24 mouse cellular contexts compared by ENCODE assay signal in genomic region chr2:65679621-65680020, GRCm38 (mm10). TPM values are rescaled to one million over a fixed set of nuclear protein-coding genes. Genes with fewer than 3 reads are reported as not detected.
A peak's percentile ranks its signal among the peaks of the same experiment; 100 is the strongest.
DNase-seq lines count a peak whose midpoint lies in the region; ATAC-seq and TF ChIP-seq lines count a peak whose summit lies in the region.
"Had no signal": no experiment of that assay in that cellular context is flagged by ENCODE, and none has a peak within 500 bp of the region (broad histone marks: within the 10 kb centered on the region; RNA-seq: fewer than 3 reads in every experiment).

No protein-coding gene starts in this region.

- H3K9ac ChIP-seq in hindbrain, embryonic 14.5 days, result no peak overlapping the region
- H3K9ac ChIP-seq: embryonic facial prominence, embryonic 13.5 days; embryonic facial prominence, embryonic 15.5 days; forebrain, embryonic 12.5 days had no signal

- H3K4me3 ChIP-seq in layer of hippocampus, adult 2 months, result no peak overlapping the region
- H3K4me3 ChIP-seq in hindbrain, embryonic 14.5 days (replicated peaks; ENCODE audit: low read length), result no peak overlapping the region
- H3K4me3 ChIP-seq: embryonic facial prominence, embryonic 13.5 days; embryonic facial prominence, embryonic 15.5 days; erythroblast, embryonic 14.5 days; forebrain, embryonic 10.5 days; forebrain, embryonic 12.5 days had no signal

- H3K27ac ChIP-seq in layer of hippocampus, adult 2 months, result no peak overlapping the region
- H3K27ac ChIP-seq in hindbrain, embryonic 14.5 days, result no peak overlapping the region
- H3K27ac ChIP-seq: embryonic facial prominence, embryonic 13.5 days; embryonic facial prominence, embryonic 15.5 days; forebrain, embryonic 10.5 days; forebrain, embryonic 12.5 days had no signal

- peak; percentile 50 for TF ChIP-seq CTCF in layer of hippocampus, adult 2 months (conservative IDR thresholded peaks at IDR 0.05)

- DNase-seq in cerebellum, adult 9-11 months, result no peak
- no peak for DNase-seq in layer of hippocampus, adult 2 months (ENCODE audit: low spot score in 2 of 2)
- no peak for DNase-seq in layer of hippocampus, adult 9-11 months
- peak; percentile 46 for DNase-seq in 3T3-L1 (ENCODE audit: low read depth, low spot score)
- DNase-seq in Muller cell, postnatal 12 days (ENCODE audit: inconsistent ontology term), result peak; percentile 52
- no peak for DNase-seq in hindbrain, embryonic 14.5 days (ENCODE audit: low spot score)
- no peak for DNase-seq in kidney, adult 11 months
- DNase-seq: adrenal gland, postnatal 10 days; adrenal gland, postnatal 25 days; cerebellum, adult 11-12 months; cerebellum, adult 8-10 months; cerebellum, postnatal 14 days; embryo, embryonic 11 days had no signal

- H3K4me1 ChIP-seq in hindbrain, embryonic 14.5 days (replicated peaks; ENCODE audit: control insufficient read depth, insufficient read depth, low read length), result no peaks in the 10 kb centered on the region
- H3K4me1 ChIP-seq: embryonic facial prominence, embryonic 13.5 days; embryonic facial prominence, embryonic 15.5 days; forebrain, embryonic 10.5 days; forebrain, embryonic 12.5 days had no signal

- peak; percentile 72 for ATAC-seq in cerebellum, adult (ENCODE audit: insufficient number of reproducible peaks, low FRiP score, low TSS enrichment)
- ATAC-seq in hindbrain, embryonic 14.5 days (ENCODE audit: low FRiP score), result no peak
- ATAC-seq: activated CD4-positive, CD25-positive, alpha-beta regulatory T cell, adult 4 months; forebrain, embryonic 14.5 days; forebrain, embryonic 16.5 days; Patski had no signal

- H3K4me2 ChIP-seq in hindbrain, embryonic 14.5 days (replicated peaks), result no peak overlapping the region
- H3K4me2 ChIP-seq: embryonic facial prominence, embryonic 13.5 days; embryonic facial prominence, embryonic 15.5 days; forebrain, embryonic 12.5 days had no signal

- peaks cover 6% of the 10 kb centered on the region; the same call in 1 of the 2 replicates for H3K36me3 ChIP-seq in hindbrain, embryonic 14.5 days (replicated peaks; ENCODE audit: control insufficient read depth, insufficient read depth)
- H3K36me3 ChIP-seq: embryonic facial prominence, embryonic 13.5 days; embryonic facial prominence, embryonic 15.5 days; forebrain, embryonic 10.5 days; forebrain, embryonic 12.5 days had no signal

- WGBS in hindbrain, embryonic 14.5 days, result 85% methylated on average over 4 of the region's 4 CpGs

- no peaks in the 10 kb centered on the region for H3K9me3 ChIP-seq in hindbrain, embryonic 14.5 days (ENCODE audit: control insufficient read depth, low read length)
- H3K9me3 ChIP-seq: embryonic facial prominence, embryonic 13.5 days; embryonic facial prominence, embryonic 15.5 days; forebrain, embryonic 10.5 days; forebrain, embryonic 12.5 days had no signal

- H3K27me3 ChIP-seq in hindbrain, embryonic 14.5 days (ENCODE audit: control insufficient read depth, insufficient read depth, low read length), result no peaks in the 10 kb centered on the region
- H3K27me3 ChIP-seq: embryonic facial prominence, embryonic 13.5 days; embryonic facial prominence, embryonic 15.5 days; forebrain, embryonic 12.5 days; Patski had no signal

RNA-seq across cellular contexts. Expression of gene Scn2a, which starts 59.0 kb away (rescaled TPM):
- total RNA-seq in layer of hippocampus, adult 2 months (2021), result 100 to 1,000 TPM; 244 to 256 TPM
- 60.6 and 64.0 TPM in 2 replicates for polyA plus RNA-seq in hindbrain, embryonic 14.5 days (2014; fragmentation: Nextera tagmentation; extraction: Ambion mirVana)
- total RNA-seq: MEL had no signal
- polyA plus RNA-seq: erythroblast, embryonic 14.5 days had no signal

Comparison
In these comparisons a context has a peak if more than half of its experiments do, and no peak if none do; other contexts are left out.
1. DNase-seq: peak in 3T3-L1 (single experiment) and Muller cell, postnatal 12 days (single experiment); none in cerebellum, adult 9-11 months (single experiment), layer of hippocampus, adult 2 months (0 of 2), layer of hippocampus, adult 9-11 months (single experiment), hindbrain, embryonic 14.5 days (single experiment) and kidney, adult 11 months (single experiment).